13 mouse cellular contexts compared by ENCODE assay signal in genomic region chr5:3772017-3772416, GRCm38 (mm10). TPM values are rescaled to one million over a fixed set of nuclear protein-coding genes. Genes with fewer than 3 reads are reported as not detected.
DNase-seq lines count a peak whose midpoint lies in the region; ATAC-seq and TF ChIP-seq lines count a peak whose summit lies in the region.
"Had no signal": no experiment of that assay in that cellular context is flagged by ENCODE, and none has a peak within 500 bp of the region (broad histone marks: within the 10 kb centered on the region; RNA-seq: fewer than 3 reads in every experiment).

No protein-coding gene starts in this region.

- no peaks in the 10 kb centered on the region for H3K4me1 ChIP-seq in heart, postnatal 0 days (ENCODE audit: control insufficient read depth, insufficient read depth)
- no peaks in the 10 kb centered on the region for H3K4me1 ChIP-seq in heart, embryonic 10.5 days
- H3K4me1 ChIP-seq in megakaryocyte, embryonic 14.5 days = peaks cover 33% of the 10 kb centered on the region
- H3K4me1 ChIP-seq: embryonic facial prominence, embryonic 15.5 days; limb, embryonic 12.5 days had no signal

- H3K27me3 ChIP-seq in heart, postnatal 0 days (ENCODE audit: control insufficient read depth, insufficient read depth, low read length) = no peaks in the 10 kb centered on the region
- H3K27me3 ChIP-seq in heart, embryonic 10.5 days (ENCODE audit: insufficient read depth, poor library complexity, severe bottlenecking) = no peaks in the 10 kb centered on the region
- H3K27me3 ChIP-seq in megakaryocyte, embryonic 14.5 days (replicated peaks) = no peaks in the 10 kb centered on the region
- H3K27me3 ChIP-seq: embryonic facial prominence, embryonic 15.5 days; limb, embryonic 12.5 days had no signal

- ATAC-seq in heart, postnatal 0 days (ENCODE audit: insufficient read depth, low read depth) = peak; percentile 57

- peak overlapping the region; percentile 9 for H3K4me3 ChIP-seq in heart, postnatal 0 days (ENCODE audit: low read depth, low read length)
- H3K4me3 ChIP-seq in heart, embryonic 10.5 days = no peak overlapping the region
- peak overlapping the region; percentile 85 for H3K4me3 ChIP-seq in megakaryocyte, embryonic 14.5 days (replicated peaks)
- H3K4me3 ChIP-seq: embryonic facial prominence, embryonic 15.5 days; gastrocnemius, adult 2 months; limb, embryonic 12.5 days had no signal

- no peak for TF ChIP-seq POLR2A in brain, embryonic 14.5 days (IDR thresholded peaks at IDR 0.05; ENCODE audit: borderline replicate concordance, extremely low read depth, insufficient read depth, insufficient read length, poor library complexity, severe bottlenecking)

- H3K9me3 ChIP-seq in heart, postnatal 0 days (replicated peaks; ENCODE audit: control insufficient read depth, low read length) = no peaks in the 10 kb centered on the region
- H3K9me3 ChIP-seq in heart, embryonic 10.5 days = no peaks in the 10 kb centered on the region
- H3K9me3 ChIP-seq in megakaryocyte, embryonic 14.5 days = no peaks in the 10 kb centered on the region
- H3K9me3 ChIP-seq: embryonic facial prominence, embryonic 15.5 days; limb, embryonic 12.5 days had no signal

- no peak for TF ChIP-seq CTCF in heart, postnatal 0 days (IDR thresholded peaks at IDR 0.05; ENCODE audit: low read depth)
- no peak for TF ChIP-seq CTCF in brain, embryonic 14.5 days (IDR thresholded peaks at IDR 0.05; ENCODE audit: borderline replicate concordance, extremely low read depth, insufficient read depth, insufficient read length)

- H3K4me2 ChIP-seq in heart, postnatal 0 days (ENCODE audit: low read depth, low read length) = peak overlapping the region; percentile 37
- H3K4me2 ChIP-seq: embryonic facial prominence, embryonic 15.5 days; limb, embryonic 12.5 days had no signal

- no peak for DNase-seq in heart, postnatal 0 days (ENCODE audit: low spot score)
- DNase-seq in heart, embryonic 10.5 days (ENCODE audit: low spot score) = no peak
- peak; percentile 65 for DNase-seq in adipocyte (ENCODE audit: low spot score)
- DNase-seq in brain, embryonic 14.5 days (ENCODE audit: low read depth) = peak; percentile 22
- no peak for DNase-seq in testis, postnatal 10 days (ENCODE audit: low spot score)
- DNase-seq in urinary bladder, postnatal 10 days (ENCODE audit: low spot score) = no peak
- DNase-seq: gastrocnemius, adult 2 months; heart, postnatal 10 days; lung, adult 2 months had no signal

- H3K9ac ChIP-seq in heart, postnatal 0 days (replicated peaks; ENCODE audit: low read depth, low read length) = peak overlapping the region; percentile 10; the same call in 1 of the 2 replicates
- H3K9ac ChIP-seq: embryonic facial prominence, embryonic 15.5 days; limb, embryonic 12.5 days had no signal

- WGBS in heart, postnatal 0 days = 40% methylated on average over 3 of the region's 3 CpGs
- 75% methylated on average over 3 of the region's 3 CpGs for WGBS in heart, embryonic 10.5 days

- no peak for TF ChIP-seq EP300 in heart, postnatal 0 days (IDR thresholded peaks at IDR 0.05; ENCODE audit: low read depth)

- H3K36me3 ChIP-seq in heart, postnatal 0 days (replicated peaks; ENCODE audit: control insufficient read depth, insufficient read depth, low read length) = peaks cover 4% of the 10 kb centered on the region; the same call in 1 of the 2 replicates
- peaks cover 8% of the 10 kb centered on the region; the same call in 1 of the 2 replicates for H3K36me3 ChIP-seq in heart, embryonic 10.5 days
- peaks cover 36% of the 10 kb centered on the region for H3K36me3 ChIP-seq in megakaryocyte, embryonic 14.5 days (replicated peaks; ENCODE audit: low read length)

- H3K27ac ChIP-seq in heart, postnatal 0 days (ENCODE audit: low read depth) = peak overlapping the region; percentile 26
- no peak overlapping the region for H3K27ac ChIP-seq in heart, embryonic 10.5 days
- H3K27ac ChIP-seq: embryonic facial prominence, embryonic 15.5 days; gastrocnemius, adult 2 months; kidney, postnatal 0 days; limb, embryonic 12.5 days had no signal

RNA-seq across cellular contexts. Expression of gene Ankib1, which starts 30.7 kb away (rescaled TPM):
- 10.2 and 13.3 TPM in 2 replicates for total RNA-seq in heart, postnatal 0 days (2014; rRNA removed; ENCODE audit: low replicate concordance)
- polyA plus RNA-seq in heart, postnatal 0 days (2015; fragmentation: Nextera tagmentation; extraction: Ambion mirVana) = 3.5 and 3.7 TPM in 2 replicates
- 8.3 and 9.1 TPM in 2 replicates for polyA plus RNA-seq in heart, embryonic 10.5 days (2016; fragmentation: Nextera tagmentation; extraction: Ambion mirVana)
- 19.3 and 27.8 TPM in 2 replicates for polyA plus RNA-seq in brain, embryonic 14.5 days (2012; rRNA removed)
- 6.8 and 7.4 TPM in 2 replicates for polyA plus RNA-seq in megakaryocyte, embryonic 14.5 days (2012; ENCODE audit: insufficient read depth, low replicate concordance)

RNA-seq across cellular contexts. Expression of gene Krit1, which starts 31.0 kb away (rescaled TPM):
- total RNA-seq in heart, postnatal 0 days (2014; rRNA removed; ENCODE audit: low replicate concordance) = 23.8 and 39.6 TPM in 2 replicates
- polyA plus RNA-seq in heart, postnatal 0 days (2015; fragmentation: Nextera tagmentation; extraction: Ambion mirVana) = 29.5 and 30.0 TPM in 2 replicates
- 44.2 and 45.1 TPM in 2 replicates for polyA plus RNA-seq in heart, embryonic 10.5 days (2016; fragmentation: Nextera tagmentation; extraction: Ambion mirVana)
- 46.4 and 50.0 TPM in 2 replicates for polyA plus RNA-seq in brain, embryonic 14.5 days (2012; rRNA removed)
- polyA plus RNA-seq in megakaryocyte, embryonic 14.5 days (2012; ENCODE audit: insufficient read depth, low replicate concordance) = 2.0 TPM in 1 of 2 replicates, not detected in the other

Comparison
In these comparisons a context has a peak if more than half of its experiments do, and no peak if none do; other contexts are left out.
1. DNase-seq: peak in adipocyte (single experiment) and brain, embryonic 14.5 days (single experiment); none in heart, postnatal 0 days (single experiment), heart, embryonic 10.5 days (single experiment), testis, postnatal 10 days (single experiment) and urinary bladder, postnatal 10 days (single experiment).
2. RNA of gene Krit1, which starts 31.0 kb away (polyA plus RNA-seq): 46.4 to 50.0 TPM in brain, embryonic 14.5 days, 44.2 to 45.1 TPM in heart, embryonic 10.5 days and 29.5 to 30.0 TPM in heart, postnatal 0 days; 2.0 TPM in megakaryocyte, embryonic 14.5 days; every median in the first group is over 10 times any median in the second.